Mouse (Mus musculus) myocyte (in vitro differentiated cells): ENCODE data around the gene Cul5. TPM values are rescaled to one million over a fixed set of nuclear protein-coding genes. Genes with fewer than 3 reads are reported as not detected.

Experiments
- H3K27me3 ChIP-seq: one replicate; pipeline ENCODE4 v1.6.1; 2011; ENCODE audit not compliant: control insufficient read depth, insufficient read depth, insufficient read length
- H3K36me3 ChIP-seq: one replicate; pipeline ENCODE4 v1.6.1; 2011; ENCODE audit not compliant: control insufficient read depth, insufficient read depth
- H3K4me2 ChIP-seq: one replicate; pipeline ENCODE4 v1.6.1; 2011; ENCODE audit warnings: low read depth, control low read depth
- H3K4me3 ChIP-seq: one replicate; pipeline ENCODE4 v1.5.1; 2011; ENCODE audit warnings: mild to moderate bottlenecking, control low read depth, moderate library complexity
- H3K79me2 ChIP-seq: one replicate; pipeline ENCODE4 v1.6.1; 2011; ENCODE audit not compliant: control insufficient read depth, insufficient read depth
- H3ac ChIP-seq: one replicate; pipeline ENCODE4 v1.6.1; 2011; ENCODE audit not compliant: control insufficient read depth, insufficient read length
- CEBPB ChIP-seq: IDR thresholded peaks from 2 replicates; pipeline ENCODE4 v1.6.1; 2011; ENCODE audit warnings: mild to moderate bottlenecking, moderate library complexity; ENCODE audit not compliant: poor library complexity, insufficient read depth, severe bottlenecking
- E2F4 ChIP-seq: IDR thresholded peaks from one replicate; pipeline ENCODE4 v1.6.1; 2011; ENCODE audit warnings: mild to moderate bottlenecking, control low read depth, moderate library complexity; ENCODE audit not compliant: insufficient read depth
- MAX ChIP-seq: IDR thresholded peaks from one replicate; pipeline ENCODE4 v1.6.1; 2011; ENCODE audit warnings: low read depth, mild to moderate bottlenecking, control low read depth
- MYOD1 ChIP-seq, 3 experiments: IDR thresholded peaks; one replicate each; pipeline ENCODE4 v1.6.1; 2011; ENCODE audit warnings: control low read depth in 2 of 3, low read depth in 2 of 3, mild to moderate bottlenecking in 2 of 3, moderate library complexity in 1 of 3; ENCODE audit not compliant: insufficient read length in 2 of 3, control insufficient read depth in 1 of 3
- MYOG ChIP-seq, 3 experiments: IDR thresholded peaks; one replicate each; pipeline ENCODE4 v1.6.1; 2011; ENCODE audit warnings: control low read depth in 2 of 3, low read depth in 2 of 3, mild to moderate bottlenecking in 2 of 3; ENCODE audit not compliant: insufficient read length in 2 of 3, control insufficient read depth in 1 of 3, insufficient read depth in 1 of 3
- POLR2A ChIP-seq: IDR thresholded peaks from one replicate; pipeline ENCODE4 v1.6.1; 2011; ENCODE audit warnings: low read depth, mild to moderate bottlenecking, control low read depth, moderate library complexity; ENCODE audit not compliant: insufficient read length
- POLR2AphosphoS2 ChIP-seq: IDR thresholded peaks from one replicate; pipeline ENCODE4 v1.6.1; 2011; ENCODE audit warnings: low read depth, control low read depth; ENCODE audit not compliant: insufficient read length
- REST ChIP-seq: IDR thresholded peaks from one replicate; pipeline ENCODE4 v1.6.1; 2011; ENCODE audit warnings: mild to moderate bottlenecking, control low read depth, moderate library complexity; ENCODE audit not compliant: insufficient read depth, insufficient read length
- SRF ChIP-seq: IDR thresholded peaks from one replicate; pipeline ENCODE4 v1.6.1; 2011; ENCODE audit warnings: low read depth; ENCODE audit not compliant: control insufficient read depth, insufficient read length
- TCF12 ChIP-seq: IDR thresholded peaks from one replicate; pipeline ENCODE4 v1.6.1; 2011; ENCODE audit warnings: mild to moderate bottlenecking, control low read depth; ENCODE audit not compliant: poor library complexity, insufficient read depth, severe bottlenecking
- TCF3 ChIP-seq: IDR thresholded peaks from one replicate; pipeline ENCODE4 v1.6.1; 2011; ENCODE audit warnings: low read depth, control low read depth; ENCODE audit not compliant: insufficient read length
- USF1 ChIP-seq: IDR thresholded peaks from one replicate; pipeline ENCODE4 v1.6.1; 2011; ENCODE audit warnings: low read depth, mild to moderate bottlenecking, control low read depth, moderate library complexity
- polyA plus RNA-seq: library from polyadenylated mRNA; unstranded; fragments of >200 nt; fragmentation: generic; extraction: Trizol; gene quantifications from one replicate; pipeline ENCODE4 v1.2.1, GENCODE M21; 2012; ENCODE audit warnings: missing spikeins

The Cul5 gene
- polyA plus RNA-seq, 1 experiment, result 10.2 TPM

- H3ac ChIP-seq, result no peak overlapping the region
- H3K4me2 ChIP-seq, result no peak overlapping the region
- H3K79me2 ChIP-seq, result no peaks in the 10 kb centered on the region
- H3K4me3 ChIP-seq, result no peak overlapping the region
- peaks cover 34% of the 10 kb centered on the region for H3K36me3 ChIP-seq
- TF ChIP-seq TCF12, result no peak
- TF ChIP-seq MAX, result no peak
- TF ChIP-seq TCF3, result no peak
- TF ChIP-seq USF1, result no peak
- no peak for TF ChIP-seq POLR2AphosphoS2
- no peak for TF ChIP-seq MYOG (IDR thresholded peaks at IDR 0.05; ENCODE audit: control insufficient read depth in 1 of 3, insufficient read depth in 1 of 3, insufficient read length in 2 of 3, low read depth in 2 of 3)
- TF ChIP-seq SRF, result no peak
- H3K27me3 ChIP-seq, result no peaks in the 10 kb centered on the region
Observed at GRCm38 (mm10) chr9:53581870-53582269, 87.9 kb downstream of the Cul5 start.

- H3K79me2 ChIP-seq, result no peaks in the 10 kb centered on the region
- no peak overlapping the region for H3ac ChIP-seq
- peaks cover 24% of the 10 kb centered on the region for H3K36me3 ChIP-seq
- no peak overlapping the region for H3K4me2 ChIP-seq
- no peaks in the 10 kb centered on the region for H3K27me3 ChIP-seq
- TF ChIP-seq POLR2AphosphoS2, result no peak
- H3K4me3 ChIP-seq, result no peak overlapping the region
Observed at GRCm38 (mm10) chr9:53575721-53576120, 94.1 kb downstream of the Cul5 start.

- TF ChIP-seq MYOD1 (IDR thresholded peaks at IDR 0.05; ENCODE audit: control insufficient read depth in 1 of 3, insufficient read length in 2 of 3, low read depth in 2 of 3) (no peak), SRF (no peak), MYOG (IDR thresholded peaks at IDR 0.05; ENCODE audit: control insufficient read depth in 1 of 3, insufficient read depth in 1 of 3, insufficient read length in 2 of 3, low read depth in 2 of 3) (no peak), USF1 (no peak), MAX (no peak), TCF3 (no peak), E2F4 (no peak), POLR2AphosphoS2 (no peak), POLR2A (no peak), CEBPB (no peak), TCF12 (no peak), REST (no peak)
- peaks cover 32% of the 10 kb centered on the region for H3K36me3 ChIP-seq
- H3K27me3 ChIP-seq, result no peaks in the 10 kb centered on the region
- H3K4me3 ChIP-seq, result no peak overlapping the region
- H3K4me2 ChIP-seq, result no peak overlapping the region
- no peak overlapping the region for H3ac ChIP-seq
- H3K79me2 ChIP-seq, result no peaks in the 10 kb centered on the region
Observed at GRCm38 (mm10) chr9:53572516-53573307, 97.1 kb downstream of the Cul5 start.

GRCm38 (mm10) chr9:53570662-53571061 is 99.2 kb downstream of the Cul5 start:
- Histone ChIP-seq H3K79me2 (no peaks in the 10 kb centered on the region), H3K36me3 (peaks cover 37% of the 10 kb centered on the region), H3K27me3 (no peaks in the 10 kb centered on the region), H3K4me2 (no peak overlapping the region), H3K4me3 (no peak overlapping the region), H3ac (no peak overlapping the region)
- TF ChIP-seq USF1 (no peak), SRF (no peak), MYOG (IDR thresholded peaks at IDR 0.05; ENCODE audit: control insufficient read depth in 1 of 3, insufficient read depth in 1 of 3, insufficient read length in 2 of 3, low read depth in 2 of 3) (no peak), POLR2A (no peak), TCF3 (no peak), REST (no peak), E2F4 (no peak), TCF12 (no peak), MYOD1 (IDR thresholded peaks at IDR 0.05; ENCODE audit: control insufficient read depth in 1 of 3, insufficient read length in 2 of 3, low read depth in 2 of 3) (no peak), CEBPB (no peak), POLR2AphosphoS2 (no peak), MAX (no peak)

Other genes with a start within 250 kb of the Cul5 start
- 1.6 TPM for gene Atm, start 133.3 kb downstream of the Cul5 start, polyA plus RNA-seq
- 1.8 TPM for gene Npat, start 133.0 kb downstream of the Cul5 start, polyA plus RNA-seq
- gene Acat1, start 59.6 kb downstream of the Cul5 start, polyA plus RNA-seq, result 34.9 TPM
- gene Rab39, start 36.2 kb upstream of the Cul5 start, polyA plus RNA-seq, result not detected
- gene Slc35f2, start 101.5 kb upstream of the Cul5 start, polyA plus RNA-seq, result 0.02 TPM
- gene Sln, start 180.2 kb upstream of the Cul5 start, polyA plus RNA-seq, result not detected